Mouse (Mus musculus) E14TG2a.4 (cell line): ENCODE results near the gene Hbq1a.

Experiments used
- H3K27me3 ChIP-seq: 2 replicates; pipeline ENCODE4 v1.6.1; 2014; ENCODE audit warnings: low read length, control low read depth; ENCODE audit not compliant: insufficient read depth
- H3K36me3 ChIP-seq: 2 replicates; pipeline ENCODE4 v1.6.1; 2014; ENCODE audit warnings: low read length, control low read depth; ENCODE audit not compliant: insufficient read depth
- H3K4me1 ChIP-seq: replicated peaks from 2 replicates; pipeline ENCODE4 v1.6.1; 2014; ENCODE audit warnings: low read depth, low read length, control low read depth
- H3K4me3 ChIP-seq: replicated peaks from 2 replicates; pipeline ENCODE4 v1.5.1; 2014; ENCODE audit warnings: mild to moderate bottlenecking, low read length
- H3K9me3 ChIP-seq: 2 replicates; pipeline ENCODE4 v1.6.1; 2014; ENCODE audit warnings: low read length, control low read depth
- CTCF ChIP-seq: conservative IDR thresholded peaks from 2 replicates; pipeline ENCODE4 v1.5.1; 2014; ENCODE audit warnings: low read length
- NANOG ChIP-seq: IDR thresholded peaks from 2 replicates; pipeline ENCODE4 v1.6.1; 2014; ENCODE audit warnings: borderline replicate concordance, low read length, mixed read lengths
- POU5F1 ChIP-seq: IDR thresholded peaks from 2 replicates; pipeline ENCODE4 v1.6.1; 2014; ENCODE audit warnings: low read length, borderline replicate concordance

The Hbq1a gene

DNA sequence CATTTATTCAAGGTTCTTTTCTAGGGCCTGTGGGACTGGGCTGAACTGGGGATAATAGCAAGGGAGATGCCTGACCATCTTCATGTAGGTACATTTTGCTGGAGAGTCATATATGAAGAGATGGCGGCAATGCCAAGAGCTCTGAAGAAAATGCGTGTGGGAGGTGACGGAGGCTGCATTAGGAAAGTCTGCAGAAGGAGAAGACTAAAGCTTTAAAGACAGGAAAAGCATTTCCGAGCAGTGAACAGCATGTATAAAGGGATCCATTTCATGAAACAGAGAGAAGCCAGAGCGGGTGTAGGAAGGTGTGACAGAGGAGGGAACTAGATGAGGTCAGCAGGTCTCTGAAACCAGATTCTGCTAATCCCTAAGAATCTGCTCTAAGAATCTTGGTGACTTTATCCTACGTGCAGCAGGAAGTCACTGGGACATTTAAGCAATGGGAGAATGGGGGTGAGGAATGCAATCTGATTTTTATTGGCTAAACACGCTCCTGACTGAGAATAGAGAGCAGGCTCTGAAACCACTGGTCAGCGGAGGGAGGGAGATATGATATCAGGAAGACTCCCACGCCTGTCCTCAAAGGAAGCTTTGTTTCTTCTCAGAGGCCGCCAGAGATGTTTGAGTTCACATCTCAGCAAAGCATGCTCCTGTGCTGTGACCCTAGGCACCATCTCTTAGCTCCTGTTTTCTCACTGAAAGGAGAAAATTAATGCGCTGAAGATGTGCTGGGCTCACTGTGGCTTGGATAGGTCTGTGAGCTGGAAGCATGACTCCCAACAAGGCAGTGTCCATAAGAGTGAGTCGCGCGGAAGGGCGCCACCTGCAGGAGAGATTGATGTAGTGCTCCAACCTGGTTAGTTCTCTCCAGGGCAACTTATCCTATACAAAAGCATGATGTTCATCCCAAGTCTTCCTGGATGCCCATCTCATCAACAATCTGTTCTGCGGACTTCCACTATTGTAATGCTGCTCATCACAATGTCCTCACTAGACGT lies 40.9 kb downstream of the Hbq1a start:
- TF ChIP-seq CTCF (peak; percentile 78), POU5F1 (no peak)
- H3K27me3 ChIP-seq = peaks cover 26% of the 10 kb centered on the region
- no peaks in the 10 kb centered on the region for H3K36me3 ChIP-seq
- no peak overlapping the region for H3K4me3 ChIP-seq
- peaks cover 7% of the 10 kb centered on the region; the same call in 1 of the 2 replicates for H3K9me3 ChIP-seq
- peaks cover 6% of the 10 kb centered on the region; the same call in 1 of the 2 replicates for H3K4me1 ChIP-seq

DNA sequence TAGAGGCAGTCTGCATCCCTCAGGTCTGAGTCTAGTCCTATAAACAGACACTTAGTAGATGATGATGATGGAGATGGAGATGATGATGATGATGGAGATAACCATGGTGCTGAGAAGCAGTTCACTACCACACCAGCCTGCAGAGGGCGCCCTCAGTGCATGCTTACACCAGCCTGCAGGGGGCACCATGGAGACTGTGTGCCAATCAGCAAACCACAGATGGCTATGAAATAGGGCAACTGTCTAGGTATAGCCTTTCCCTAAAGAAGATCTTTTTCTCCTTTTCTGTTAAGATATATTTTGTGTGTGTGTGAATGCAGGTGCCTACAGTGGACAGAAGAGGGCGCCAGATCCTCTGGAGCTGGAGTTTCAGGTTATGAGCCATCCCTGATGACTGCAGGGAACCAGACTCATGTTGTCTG lies 42.9 kb downstream of the Hbq1a start:
- TF ChIP-seq CTCF (peak; percentile 80), NANOG (no peak)
- Histone ChIP-seq H3K4me1 (peaks cover 19% of the 10 kb centered on the region), H3K36me3 (no peaks in the 10 kb centered on the region), H3K9me3 (no peaks in the 10 kb centered on the region), H3K27me3 (peaks cover 44% of the 10 kb centered on the region), H3K4me3 (no peak overlapping the region)

DNA sequence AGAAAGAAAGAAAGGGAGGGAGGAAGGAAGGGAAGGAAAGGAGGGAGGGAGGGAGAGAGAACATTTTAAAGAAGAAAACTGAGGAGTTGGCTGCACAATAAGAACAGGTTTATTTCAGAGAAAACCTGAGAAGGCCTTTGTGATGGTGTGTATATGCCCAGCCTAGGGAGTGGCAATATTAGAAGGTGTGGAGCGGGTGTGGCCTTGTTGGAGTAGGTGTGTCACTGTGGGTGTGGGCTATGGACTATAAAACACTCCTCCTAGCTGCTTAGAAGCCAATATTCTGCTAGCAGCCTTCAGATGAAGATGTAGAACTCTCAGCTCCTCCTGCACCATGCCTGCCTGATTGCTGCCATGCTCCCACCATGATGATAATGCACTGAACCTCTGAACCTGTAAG lies 43.5 kb downstream of the Hbq1a start:
- peaks cover 49% of the 10 kb centered on the region for H3K27me3 ChIP-seq
- H3K9me3 ChIP-seq = no peaks in the 10 kb centered on the region
- TF ChIP-seq CTCF (no peak), POU5F1 (no peak), NANOG (no peak)
- H3K4me3 ChIP-seq = no peak overlapping the region
- H3K36me3 ChIP-seq = no peaks in the 10 kb centered on the region
- H3K4me1 ChIP-seq = peaks cover 23% of the 10 kb centered on the region

DNA sequence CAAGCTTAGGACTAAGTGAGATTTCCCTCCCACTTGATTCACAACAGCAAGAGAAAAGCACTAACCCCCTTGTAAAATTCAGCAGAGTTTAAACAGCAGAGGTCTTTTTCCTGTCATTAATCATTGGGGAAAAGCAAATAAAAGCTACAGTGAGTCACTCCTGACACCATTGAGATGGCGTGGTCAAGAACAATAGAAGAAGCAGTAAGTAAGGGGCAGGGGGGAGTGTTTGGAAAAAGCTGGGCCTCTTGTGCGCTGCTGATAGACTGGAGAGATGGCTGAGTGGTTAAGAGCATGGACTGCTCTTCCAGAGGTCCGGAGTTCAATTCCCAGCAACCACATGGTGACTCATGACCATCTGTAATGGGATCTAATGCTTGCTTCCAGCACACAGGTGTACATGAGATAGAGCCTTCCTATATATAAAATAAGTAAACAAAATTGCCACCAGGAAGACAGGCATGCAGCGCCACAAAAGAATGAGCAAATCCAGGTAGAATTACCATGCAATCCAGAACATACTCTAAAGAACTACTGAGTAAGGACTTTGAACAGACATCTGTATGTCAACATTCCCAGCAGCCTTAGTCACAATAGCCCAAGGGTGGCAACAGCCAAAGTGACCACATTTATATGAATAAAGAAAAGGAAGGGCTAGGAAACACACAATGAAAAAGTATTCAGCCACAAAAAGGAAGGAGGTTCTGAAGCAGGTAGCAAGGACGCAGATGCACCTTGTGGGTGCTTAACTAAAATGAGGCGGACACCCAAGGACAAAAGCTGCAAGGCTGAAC lies 45.8 kb downstream of the Hbq1a start:
- Histone ChIP-seq H3K27me3 (peaks cover 54% of the 10 kb centered on the region), H3K36me3 (no peaks in the 10 kb centered on the region), H3K4me3 (no peak overlapping the region), H3K9me3 (no peaks in the 10 kb centered on the region), H3K4me1 (peaks cover 45% of the 10 kb centered on the region)
- no peak for TF ChIP-seq CTCF
- TF ChIP-seq NANOG = no peak
- no peak for TF ChIP-seq POU5F1

DNA sequence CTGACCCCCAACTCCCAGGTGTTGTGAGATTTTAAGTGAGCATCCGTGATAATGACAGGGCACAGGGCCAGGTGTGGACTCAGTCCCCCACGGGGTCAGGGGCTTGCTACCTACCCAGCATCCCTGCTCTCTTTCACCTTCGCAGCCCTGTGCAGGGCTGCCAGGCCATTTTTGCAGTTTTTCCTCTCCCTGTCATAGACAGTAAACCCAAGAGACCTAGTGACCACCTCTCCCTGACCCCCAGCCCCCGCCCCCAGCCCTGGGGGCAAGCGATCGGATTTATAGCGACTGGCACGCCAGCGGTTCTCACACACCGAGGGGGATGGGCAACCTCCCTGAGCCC lies 47.4 kb downstream of the Hbq1a start:
- no peak for TF ChIP-seq NANOG
- no peak for TF ChIP-seq POU5F1
- no peak for TF ChIP-seq CTCF
- H3K27me3 ChIP-seq = peaks cover 44% of the 10 kb centered on the region
- peak overlapping the region; percentile 84 for H3K4me3 ChIP-seq
- no peaks in the 10 kb centered on the region for H3K9me3 ChIP-seq
- H3K36me3 ChIP-seq = no peaks in the 10 kb centered on the region
- peaks cover 49% of the 10 kb centered on the region for H3K4me1 ChIP-seq

DNA sequence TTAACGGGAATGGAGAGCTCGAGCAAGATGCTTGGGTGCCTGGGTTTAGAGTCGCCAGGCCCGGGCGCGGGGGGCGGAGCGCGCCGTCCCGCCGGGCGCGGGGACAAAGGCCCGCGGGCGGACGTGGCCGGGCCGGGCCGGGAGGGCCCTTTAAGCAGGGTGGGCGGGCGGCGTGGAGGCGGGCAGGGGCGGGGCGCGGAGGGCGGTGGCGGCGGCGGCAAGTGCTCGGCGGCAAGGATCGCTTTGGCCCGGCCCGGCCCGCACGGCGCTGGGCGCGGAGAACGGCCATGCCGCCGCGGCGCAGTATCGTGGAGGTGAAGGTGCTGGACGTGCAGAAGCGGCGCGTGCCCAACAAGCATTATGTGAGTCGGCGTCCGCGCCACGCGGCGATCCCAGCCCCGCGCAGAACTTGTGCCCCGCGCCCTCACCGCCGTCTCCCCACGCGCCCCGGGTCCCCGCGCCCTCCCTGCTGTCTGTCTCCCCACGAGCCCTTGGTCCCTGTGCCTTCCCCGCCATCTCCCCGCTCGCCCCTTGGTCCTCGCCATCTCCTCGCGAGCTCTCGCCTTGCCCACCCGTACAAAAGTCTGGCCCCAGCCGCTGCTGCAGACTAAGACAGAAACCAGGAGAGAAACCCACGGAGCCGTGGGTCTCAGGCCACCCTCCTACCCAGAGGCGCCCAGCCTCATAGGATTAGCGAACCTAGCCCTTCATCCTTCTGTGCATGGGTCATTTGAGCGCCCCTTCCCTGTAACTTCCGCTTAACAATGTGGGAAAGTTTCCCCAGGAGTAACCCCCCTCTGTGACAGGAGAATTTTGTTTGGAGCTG lies 48.0 kb downstream of the Hbq1a start, which contains the start of gene Sh3pxd2b:
Gene Sh3pxd2b (plus strand): TSS at position 214 of the 826 bp plus-strand sequence.
- TF ChIP-seq CTCF (no peak), POU5F1 (no peak), NANOG (no peak)
- Histone ChIP-seq H3K9me3 (no peaks in the 10 kb centered on the region), H3K4me3 (peak within 1 kb of the TSS; percentile 84), H3K36me3 (no peaks in the 10 kb centered on the region), H3K27me3 (peaks cover 42% of the 10 kb centered on the region), H3K4me1 (peaks cover 49% of the 10 kb centered on the region)

DNA sequence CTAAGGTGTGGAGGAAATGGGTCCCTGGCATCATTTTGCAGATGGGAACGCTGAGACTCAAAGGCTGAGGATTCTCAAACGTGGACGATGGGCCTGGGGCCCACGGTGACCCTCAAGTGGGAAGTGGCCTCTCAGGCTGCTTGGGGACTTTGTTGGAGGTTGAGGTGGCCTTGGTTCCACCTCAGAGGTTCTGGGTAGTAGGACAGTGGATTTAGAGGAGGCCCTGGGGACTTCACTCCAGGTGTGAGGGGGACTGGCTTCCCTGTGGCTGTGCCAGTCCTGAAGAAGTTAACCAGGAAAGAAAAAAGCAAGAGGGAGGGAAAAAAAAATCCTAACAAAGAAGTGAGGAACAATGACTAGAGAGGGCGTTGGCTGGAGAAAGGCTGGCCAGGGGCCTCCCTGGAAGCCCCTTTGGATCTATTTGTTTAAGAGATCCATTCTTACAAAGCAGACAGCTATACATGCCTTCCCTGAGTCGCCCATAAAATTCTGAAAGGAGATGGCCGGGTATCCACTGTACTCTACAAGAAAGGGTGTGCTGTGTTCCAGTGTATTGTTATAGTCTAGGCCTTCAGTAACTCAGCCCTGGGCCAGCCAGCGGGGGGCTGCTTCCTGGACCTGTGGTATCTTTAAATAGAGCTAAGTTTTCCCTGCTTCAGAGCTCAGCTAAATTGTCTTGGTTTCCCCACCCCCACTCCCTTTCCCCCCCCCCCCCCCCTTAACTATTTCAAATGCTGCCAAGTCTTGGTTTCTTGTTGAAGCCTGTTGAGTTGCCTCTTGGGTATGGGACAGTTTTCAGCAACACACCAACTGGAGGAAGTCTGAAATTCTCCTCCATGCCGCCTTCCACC lies 48.8 kb downstream of the Hbq1a start:
- TF ChIP-seq POU5F1 = no peak
- TF ChIP-seq NANOG = no peak
- TF ChIP-seq CTCF = no peak
- Histone ChIP-seq H3K36me3 (no peaks in the 10 kb centered on the region), H3K27me3 (peaks cover 42% of the 10 kb centered on the region), H3K4me3 (peak overlapping the region; percentile 84), H3K9me3 (no peaks in the 10 kb centered on the region), H3K4me1 (peaks cover 46% of the 10 kb centered on the region)
